Mouse (Mus musculus): Measurements from ENCODE around the gene AI837181. TPM values are rescaled to one million over a fixed set of nuclear protein-coding genes. Genes with fewer than 3 reads are reported as not detected.

AI837181 gene
- polyA plus RNA-seq, 1 experiment from 2014 or later, result 36.7 TPM

DNA sequence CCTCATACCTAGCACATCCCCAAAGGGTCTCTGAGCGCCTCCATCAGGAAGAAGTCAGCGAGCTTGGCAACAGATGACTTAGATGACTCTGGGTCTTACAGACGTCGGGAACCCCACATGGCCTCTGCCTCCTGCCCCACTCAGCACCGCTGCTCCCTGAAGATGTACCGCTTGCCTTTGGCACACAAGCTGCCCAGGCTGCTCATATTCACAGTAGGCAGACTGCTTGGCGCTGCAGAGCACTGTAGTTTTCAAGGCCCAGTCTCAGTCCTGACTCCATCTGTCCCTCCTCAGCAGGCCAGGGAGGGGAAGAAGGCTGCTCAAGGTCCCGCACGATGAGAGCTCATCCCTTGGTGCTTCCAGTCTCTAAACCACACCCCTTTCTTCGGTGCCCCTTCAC, 2.7 kb upstream of the AI837181 start:
- H3K9me3 ChIP-seq (replicated peaks; ENCODE audit: control insufficient read depth, low read length), result no peaks in the 10 kb centered on the region
- DNase-seq (ENCODE audit: low spot score), result no peak
- ATAC-seq, result no peak
- H3K4me1 ChIP-seq (ENCODE audit: control insufficient read depth, insufficient read depth, low read length), result peaks cover 16% of the 10 kb centered on the region
- peaks cover 37% of the 10 kb centered on the region for H3K36me3 ChIP-seq (ENCODE audit: control insufficient read depth, insufficient read depth, low read length)
- no peak overlapping the region for H3K9ac ChIP-seq (ENCODE audit: low read length)
- no peak overlapping the region for H3K4me3 ChIP-seq (ENCODE audit: low read depth, low read length)
- WGBS, result 90% methylated on average over 10 of the region's 10 CpGs
- no peak overlapping the region for H3K4me2 ChIP-seq (ENCODE audit: low read length)
- no peak overlapping the region for H3K27ac ChIP-seq (ENCODE audit: low read depth, low read length)
- H3K27me3 ChIP-seq (replicated peaks; ENCODE audit: control insufficient read depth, insufficient read depth, low read length), result no peaks in the 10 kb centered on the region

DNA sequence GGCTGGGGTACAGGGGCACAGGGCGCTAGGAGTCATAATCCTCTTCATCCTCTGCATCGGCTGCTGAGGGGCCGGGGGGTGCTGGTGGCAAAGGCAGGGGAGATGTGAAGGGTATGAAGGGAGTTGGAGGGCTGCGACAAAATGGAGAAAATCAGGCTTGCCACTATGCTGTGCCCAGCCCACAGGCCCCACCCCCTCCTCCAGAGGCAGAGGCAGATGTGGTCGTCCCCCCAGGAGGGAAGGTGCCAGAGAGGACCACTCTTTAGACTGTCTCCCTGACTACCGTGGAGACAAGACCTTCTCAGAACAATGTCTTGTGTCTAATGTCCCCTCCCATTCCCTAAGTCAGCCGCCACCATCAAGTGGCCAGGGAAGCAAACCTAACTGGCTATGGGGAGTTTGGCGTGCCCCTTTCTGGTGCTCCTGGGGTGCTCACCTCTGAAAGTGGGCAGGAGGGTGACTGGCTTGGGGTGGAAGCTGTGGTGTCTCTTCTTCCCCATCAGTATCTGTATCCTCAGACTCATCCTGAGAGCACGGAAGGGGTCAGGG, 2.0 kb upstream of the AI837181 start:
- Histone ChIP-seq H3K9me3 (replicated peaks; ENCODE audit: control insufficient read depth, low read length) (no peaks in the 10 kb centered on the region), H3K4me1 (ENCODE audit: control insufficient read depth, insufficient read depth, low read length) (peaks cover 16% of the 10 kb centered on the region), H3K36me3 (ENCODE audit: control insufficient read depth, insufficient read depth, low read length) (peaks cover 38% of the 10 kb centered on the region), H3K27me3 (replicated peaks; ENCODE audit: control insufficient read depth, insufficient read depth, low read length) (no peaks in the 10 kb centered on the region), H3K4me3 (ENCODE audit: low read depth, low read length) (no peak overlapping the region), H3K4me2 (ENCODE audit: low read length) (peak overlapping the region; percentile 71), H3K9ac (ENCODE audit: low read length) (peak overlapping the region; percentile 84; the same call in 1 of the 2 replicates), H3K27ac (ENCODE audit: low read depth, low read length) (no peak overlapping the region)
- ATAC-seq, result no peak
- DNase-seq (ENCODE audit: low spot score), result no peak
- 76% methylated on average over 9 of the region's 9 CpGs for whole genome bisulfite sequencing

DNA sequence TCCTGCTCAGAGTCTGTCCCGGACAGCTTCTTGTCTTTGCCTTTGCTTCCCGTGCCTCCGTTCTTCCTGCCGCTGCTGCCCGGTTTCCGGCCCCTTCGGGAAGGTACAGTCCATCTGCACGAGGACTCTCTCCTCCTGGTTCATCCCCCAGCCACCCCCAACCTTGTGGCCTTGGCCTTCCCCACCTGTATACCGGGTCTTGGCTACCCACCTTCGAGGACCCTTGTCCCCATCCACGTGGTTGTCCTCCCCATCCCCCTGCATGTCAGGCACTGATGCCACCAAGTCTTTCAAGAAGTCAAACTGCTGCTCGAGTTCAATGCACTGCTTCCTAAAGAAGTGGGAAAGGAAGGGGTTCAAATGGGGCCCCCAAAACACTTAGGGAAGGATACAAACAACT, 1.4 kb upstream of the AI837181 start:
- Histone ChIP-seq H3K9me3 (replicated peaks; ENCODE audit: control insufficient read depth, low read length) (no peaks in the 10 kb centered on the region), H3K4me2 (ENCODE audit: low read length) (peak overlapping the region; percentile 71), H3K4me3 (ENCODE audit: low read depth, low read length) (peak overlapping the region; percentile 88), H3K4me1 (ENCODE audit: control insufficient read depth, insufficient read depth, low read length) (peaks cover 16% of the 10 kb centered on the region), H3K27ac (ENCODE audit: low read depth, low read length) (no peak overlapping the region), H3K36me3 (ENCODE audit: control insufficient read depth, insufficient read depth, low read length) (peaks cover 38% of the 10 kb centered on the region), H3K9ac (ENCODE audit: low read length) (peak overlapping the region; percentile 84), H3K27me3 (replicated peaks; ENCODE audit: control insufficient read depth, insufficient read depth, low read length) (no peaks in the 10 kb centered on the region)
- DNase-seq (ENCODE audit: low spot score) (no peak), ATAC-seq (no peak)
- 68% methylated on average over 12 of the region's 12 CpGs for WGBS

DNA sequence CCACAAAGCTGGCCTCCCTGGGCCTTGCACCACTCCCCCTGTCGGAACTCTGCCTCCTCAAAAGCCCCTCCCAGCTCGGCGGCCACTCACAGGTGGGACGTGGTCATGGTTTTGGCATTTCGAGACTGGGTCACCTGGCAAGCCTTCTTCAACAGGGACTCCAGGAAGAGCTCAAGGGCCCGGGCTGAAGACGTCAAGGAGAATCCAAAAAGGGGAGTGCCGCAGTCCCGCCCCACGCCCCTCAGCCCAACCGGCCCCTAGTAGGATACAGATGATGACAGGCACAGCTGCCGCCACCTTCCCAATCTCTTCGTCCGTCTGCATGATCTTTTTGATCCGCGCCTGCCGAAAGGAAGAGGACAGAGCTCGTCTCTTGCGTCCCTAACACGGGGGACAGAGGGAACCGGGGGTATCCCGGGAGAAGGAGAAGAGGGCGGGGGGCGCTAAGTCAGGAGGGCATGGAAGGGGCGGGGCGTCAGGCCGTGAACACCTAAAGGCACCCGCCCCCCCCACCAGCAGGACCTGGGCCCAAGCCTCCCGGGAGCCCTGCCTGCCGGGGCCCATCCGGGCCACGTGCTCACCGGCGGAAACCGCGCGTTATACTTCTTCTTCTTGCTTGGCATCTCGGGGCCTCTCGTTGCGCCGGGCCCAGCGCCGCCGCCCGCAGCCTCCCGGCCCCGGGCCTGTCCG, 707 bp upstream of the AI837181 start:
- Histone ChIP-seq H3K36me3 (ENCODE audit: control insufficient read depth, insufficient read depth, low read length) (peaks cover 38% of the 10 kb centered on the region), H3K27me3 (replicated peaks; ENCODE audit: control insufficient read depth, insufficient read depth, low read length) (no peaks in the 10 kb centered on the region), H3K4me3 (ENCODE audit: low read depth, low read length) (peak overlapping the region; percentile 88), H3K4me2 (ENCODE audit: low read length) (peak overlapping the region; percentile 71), H3K4me1 (ENCODE audit: control insufficient read depth, insufficient read depth, low read length) (peaks cover 16% of the 10 kb centered on the region), H3K9ac (ENCODE audit: low read length) (peak overlapping the region; percentile 84), H3K9me3 (replicated peaks; ENCODE audit: control insufficient read depth, low read length) (no peaks in the 10 kb centered on the region), H3K27ac (ENCODE audit: low read depth, low read length) (peak overlapping the region; percentile 88)
- DNase-seq (ENCODE audit: low spot score) (peak; percentile 71), ATAC-seq (peak; percentile 67)
- WGBS, result 0% methylated on average over 34 of the region's 48 CpGs

DNA sequence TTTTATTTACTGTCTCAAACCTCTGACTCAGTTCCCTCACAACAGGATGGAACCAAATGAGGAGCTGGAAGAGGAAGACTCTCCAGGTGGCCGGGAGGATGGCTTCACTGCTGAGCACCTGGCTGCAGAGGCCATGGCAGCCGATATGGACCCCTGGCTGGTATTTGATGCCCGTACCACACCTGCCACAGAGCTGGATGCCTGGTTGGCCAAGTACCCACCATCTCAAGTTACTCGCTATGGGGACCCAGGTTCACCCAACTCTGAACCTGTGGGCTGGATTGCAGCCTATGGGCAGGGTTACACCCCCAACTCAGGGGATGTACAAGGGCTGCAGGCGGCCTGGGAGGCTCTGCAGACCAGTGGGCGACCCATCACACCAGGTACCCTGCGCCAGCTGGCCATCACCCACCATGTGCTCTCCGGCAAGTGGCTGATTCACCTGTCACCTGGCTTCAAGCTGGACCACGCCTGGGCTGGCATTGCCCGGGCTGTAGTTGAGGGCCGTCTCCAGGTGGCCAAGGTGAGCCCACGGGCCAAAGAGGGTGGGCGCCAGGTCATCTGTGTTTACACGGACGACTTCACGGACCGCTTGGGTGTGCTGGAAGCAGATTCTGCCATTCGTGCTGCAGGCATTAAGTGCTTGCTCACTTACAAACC, 1.1 kb downstream of the AI837181 start:
- Histone ChIP-seq H3K4me3 (ENCODE audit: low read depth, low read length) (peak overlapping the region; percentile 88), H3K27me3 (replicated peaks; ENCODE audit: control insufficient read depth, insufficient read depth, low read length) (no peaks in the 10 kb centered on the region), H3K4me2 (ENCODE audit: low read length) (peak overlapping the region; percentile 82), H3K9me3 (replicated peaks; ENCODE audit: control insufficient read depth, low read length) (no peaks in the 10 kb centered on the region), H3K9ac (ENCODE audit: low read length) (peak overlapping the region; percentile 94), H3K27ac (ENCODE audit: low read depth, low read length) (peak overlapping the region; percentile 89; the same call in 1 of the 2 replicates), H3K4me1 (ENCODE audit: control insufficient read depth, insufficient read depth, low read length) (peaks cover 16% of the 10 kb centered on the region), H3K36me3 (ENCODE audit: control insufficient read depth, insufficient read depth, low read length) (peaks cover 28% of the 10 kb centered on the region)
- WGBS, result 90% methylated on average over 18 of the region's 18 CpGs
- ATAC-seq (no peak), DNase-seq (ENCODE audit: low spot score) (no peak)

DNA sequence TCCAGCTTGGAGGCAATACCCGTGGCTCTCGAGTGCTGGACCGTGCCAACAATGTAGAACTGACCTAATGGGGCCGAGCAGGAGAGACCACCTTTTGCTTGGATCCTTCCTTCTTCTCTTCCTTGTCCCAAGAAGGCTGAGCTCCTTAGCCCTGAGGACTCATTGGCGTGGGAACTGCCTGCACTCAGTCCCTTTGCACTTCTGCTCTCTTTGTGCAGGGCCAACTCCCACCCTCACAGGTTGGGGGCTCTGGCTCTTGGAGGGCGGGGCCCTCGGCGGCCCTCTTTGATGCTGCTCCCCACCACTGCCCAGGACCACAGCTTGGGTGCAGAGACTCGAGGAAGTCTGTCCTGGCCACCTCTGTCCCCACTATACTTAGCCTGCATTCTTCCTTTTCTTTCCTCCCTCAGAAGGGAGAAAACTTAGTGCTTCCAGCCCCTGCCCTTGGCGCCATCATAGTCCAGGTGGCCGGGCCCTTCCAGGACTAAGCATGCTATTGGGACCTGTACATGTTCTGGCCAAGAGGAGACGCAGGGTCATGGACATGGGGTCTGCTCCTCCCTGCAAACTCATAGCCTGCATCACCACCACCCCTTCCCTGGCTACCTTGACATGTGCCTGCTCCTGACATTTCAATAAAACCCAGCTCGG, 1.8 kb downstream of the AI837181 start:
- Histone ChIP-seq H3K4me1 (ENCODE audit: control insufficient read depth, insufficient read depth, low read length) (peaks cover 16% of the 10 kb centered on the region), H3K9me3 (replicated peaks; ENCODE audit: control insufficient read depth, low read length) (no peaks in the 10 kb centered on the region), H3K27me3 (replicated peaks; ENCODE audit: control insufficient read depth, insufficient read depth, low read length) (no peaks in the 10 kb centered on the region), H3K27ac (ENCODE audit: low read depth, low read length) (no peak overlapping the region), H3K36me3 (ENCODE audit: control insufficient read depth, insufficient read depth, low read length) (peaks cover 22% of the 10 kb centered on the region), H3K4me2 (ENCODE audit: low read length) (peak overlapping the region; percentile 82; the same call in 1 of the 2 replicates), H3K4me3 (ENCODE audit: low read depth, low read length) (peak overlapping the region; percentile 88; the same call in 1 of the 2 replicates), H3K9ac (ENCODE audit: low read length) (no peak overlapping the region)
- WGBS, result 91% methylated on average over 13 of the region's 13 CpGs
- ATAC-seq, result no peak
- DNase-seq (ENCODE audit: low spot score), result no peak

DNA sequence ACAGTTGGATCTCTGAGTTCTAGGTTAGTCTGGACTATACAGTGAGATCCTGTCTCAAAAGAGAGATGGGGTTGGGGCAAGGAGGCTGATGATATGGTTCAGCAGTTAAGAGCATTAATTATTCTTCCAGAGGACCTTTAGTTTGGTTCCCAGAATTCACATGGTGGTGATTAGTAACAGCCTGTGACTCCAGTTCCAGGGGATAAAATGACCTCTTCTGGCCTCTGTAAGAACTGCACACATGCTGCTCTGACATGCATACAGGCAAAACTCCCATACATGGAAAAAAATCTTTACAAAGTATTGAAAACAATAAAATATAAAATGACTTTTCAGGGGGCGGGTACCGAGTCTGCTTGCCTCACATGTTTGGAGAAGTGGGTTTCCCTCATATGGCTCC, 3.1 kb downstream of the AI837181 start:
- H3K27me3 ChIP-seq (replicated peaks; ENCODE audit: control insufficient read depth, insufficient read depth, low read length), result no peaks in the 10 kb centered on the region
- ATAC-seq (no peak), DNase-seq (ENCODE audit: low spot score) (peak; percentile 47)
- no peaks in the 10 kb centered on the region for H3K9me3 ChIP-seq (replicated peaks; ENCODE audit: control insufficient read depth, low read length)
- peaks cover 14% of the 10 kb centered on the region for H3K36me3 ChIP-seq (ENCODE audit: control insufficient read depth, insufficient read depth, low read length)
- H3K4me1 ChIP-seq (ENCODE audit: control insufficient read depth, insufficient read depth, low read length), result peaks cover 16% of the 10 kb centered on the region
- 91% methylated on average over 2 of the region's 2 CpGs for WGBS
- no peak overlapping the region for H3K4me3 ChIP-seq (ENCODE audit: low read depth, low read length)
- no peak overlapping the region for H3K9ac ChIP-seq (ENCODE audit: low read length)
- no peak overlapping the region for H3K4me2 ChIP-seq (ENCODE audit: low read length)
- no peak overlapping the region for H3K27ac ChIP-seq (ENCODE audit: low read depth, low read length)

DNA sequence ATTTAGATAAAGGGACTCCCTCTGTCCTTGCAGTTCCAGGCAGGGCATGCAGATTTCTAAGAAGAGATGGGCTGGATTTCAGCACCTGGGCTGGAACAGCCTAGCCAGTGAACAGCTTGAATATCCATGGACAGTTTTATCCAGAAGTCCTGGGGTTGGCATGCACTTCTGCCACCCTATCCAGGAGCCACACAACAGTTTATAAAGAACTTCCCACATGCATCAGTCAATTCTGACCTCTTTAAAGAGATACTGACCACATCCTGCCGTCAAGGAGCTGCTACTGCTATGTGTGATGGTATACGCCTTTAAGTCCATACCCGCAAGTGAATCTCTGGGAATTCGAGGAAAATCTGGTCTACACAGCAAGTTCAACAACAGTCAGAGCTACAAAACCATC, 4.3 kb downstream of the AI837181 start:
- Histone ChIP-seq H3K4me3 (ENCODE audit: low read depth, low read length) (no peak overlapping the region), H3K27me3 (replicated peaks; ENCODE audit: control insufficient read depth, insufficient read depth, low read length) (no peaks in the 10 kb centered on the region), H3K4me1 (ENCODE audit: control insufficient read depth, insufficient read depth, low read length) (peaks cover 16% of the 10 kb centered on the region), H3K36me3 (ENCODE audit: control insufficient read depth, insufficient read depth, low read length) (peaks cover 14% of the 10 kb centered on the region), H3K27ac (ENCODE audit: low read depth, low read length) (no peak overlapping the region), H3K9ac (ENCODE audit: low read length) (no peak overlapping the region), H3K9me3 (replicated peaks; ENCODE audit: control insufficient read depth, low read length) (no peaks in the 10 kb centered on the region), H3K4me2 (ENCODE audit: low read length) (no peak overlapping the region)
- ATAC-seq, result no peak
- WGBS, result 84% methylated on average over 4 of the region's 4 CpGs
- no peak for DNase-seq (ENCODE audit: low spot score)
